Mouse (Mus musculus): Measurements from ENCODE around the gene Leng8. TPM values are rescaled to one million over a fixed set of nuclear protein-coding genes. Genes with fewer than 3 reads are reported as not detected.

Leng8 gene
- polyA plus RNA-seq, 2 experiments = 45.8 to 365 TPM

DNA sequence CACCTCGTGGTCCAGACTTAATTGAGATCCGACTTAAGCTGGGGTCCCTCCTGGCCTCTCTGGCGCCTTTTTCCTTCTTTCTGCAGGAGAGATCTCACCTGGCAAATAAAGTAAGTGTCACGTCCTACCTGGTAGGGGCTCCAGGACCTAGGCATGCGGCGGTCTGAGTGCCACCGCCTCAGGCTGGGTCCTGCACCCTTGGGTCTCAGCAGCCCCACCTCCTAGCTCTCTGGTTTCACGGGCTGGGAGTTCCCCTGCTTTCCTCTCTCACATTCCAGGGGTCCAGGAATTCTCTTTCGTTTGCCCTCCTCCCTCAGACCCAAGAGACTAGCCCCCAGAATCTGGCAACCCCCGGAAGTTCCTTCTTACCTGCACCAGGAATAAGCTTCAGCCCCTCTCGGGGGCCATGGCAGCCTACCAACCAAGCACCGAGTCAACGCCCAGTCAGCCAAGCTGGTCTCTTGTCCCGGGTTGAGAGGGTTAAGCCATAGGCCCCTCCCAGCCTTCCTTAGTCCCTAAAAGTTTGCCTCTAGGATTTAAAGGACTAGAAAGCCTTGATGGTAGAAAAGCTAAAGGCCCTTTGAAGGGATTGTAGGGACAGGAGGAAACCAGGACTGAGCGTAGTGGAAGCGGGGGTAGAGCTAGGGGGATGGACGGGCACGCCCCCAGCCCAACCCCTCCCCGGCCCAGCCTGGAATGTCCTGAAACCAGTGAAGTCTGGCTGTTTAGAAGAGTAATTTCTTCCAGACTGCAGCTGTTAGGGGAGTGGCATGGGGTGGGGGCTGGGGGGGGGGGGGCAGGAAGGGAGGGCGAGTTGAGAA lies 27.5 kb downstream of the Leng8 start, which contains the start of gene Cdc42ep5:
Gene Cdc42ep5, minus strand, starts transcription at position 771 of the 821 bp plus-strand sequence.
- Histone ChIP-seq H3K27ac (replicated peaks; ENCODE audit: low read depth, low read length) (peak within 1 kb of the TSS; percentile 87), H3K4me1 (ENCODE audit: control insufficient read depth, insufficient read depth, low read length) (peaks cover 14% of the 10 kb centered on the region), H3K36me3 (ENCODE audit: control insufficient read depth, insufficient read depth, low read length) (peaks cover 3% of the 10 kb centered on the region; the same call in 1 of the 2 replicates), H3K27me3 (ENCODE audit: control insufficient read depth, insufficient read depth, low read length) (no peaks in the 10 kb centered on the region), H3K9ac (ENCODE audit: low read depth, low read length, severe bottlenecking) (peak within 1 kb of the TSS; percentile 65), H3K4me3 (replicated peaks; ENCODE audit: low read length) (peak within 1 kb of the TSS; percentile 66), H3K4me2 (replicated peaks; ENCODE audit: low read depth, low read length, severe bottlenecking) (peak within 1 kb of the TSS; percentile 86), H3K9me3 (ENCODE audit: control insufficient read depth, low read length) (no peaks in the 10 kb centered on the region)
- no peak for TF ChIP-seq POLR2A (IDR thresholded peaks at IDR 0.05; ENCODE audit: borderline replicate concordance, extremely low read depth, insufficient read depth, insufficient read length)
- under 1% methylated on average over 19 of the region's 20 CpGs for WGBS
- DNase-seq (ENCODE audit: low spot score) (peak; percentile 90), ATAC-seq (ENCODE audit: low FRiP score, low read depth) (peak; percentile 95)

DNA sequence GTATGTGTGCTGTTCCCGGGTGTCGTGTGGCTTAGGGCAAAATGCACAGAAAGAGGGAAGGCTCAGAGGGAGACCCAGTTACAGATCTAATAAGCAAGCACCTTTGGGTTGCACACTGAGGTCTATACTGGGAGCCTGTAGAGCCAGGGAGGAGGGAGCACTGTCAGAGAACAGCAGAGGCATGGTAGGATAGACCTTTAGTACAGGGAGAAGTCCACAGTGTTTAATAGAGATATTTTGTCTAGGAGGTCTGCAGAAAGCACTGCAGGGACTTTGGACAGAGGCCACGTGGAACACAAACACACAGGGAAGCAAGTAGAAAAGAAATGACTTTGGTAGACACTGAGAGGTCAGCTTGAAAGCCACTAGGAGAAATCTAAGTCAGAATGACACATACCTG lies 28.4 kb downstream of the Leng8 start:
- Histone ChIP-seq H3K4me1 (ENCODE audit: control insufficient read depth, insufficient read depth, low read length) (peaks cover 14% of the 10 kb centered on the region), H3K36me3 (ENCODE audit: control insufficient read depth, insufficient read depth, low read length) (peaks cover 3% of the 10 kb centered on the region; the same call in 1 of the 2 replicates), H3K9me3 (ENCODE audit: control insufficient read depth, low read length) (no peaks in the 10 kb centered on the region), H3K27me3 (ENCODE audit: control insufficient read depth, insufficient read depth, low read length) (no peaks in the 10 kb centered on the region), H3K4me3 (replicated peaks; ENCODE audit: low read length) (peak overlapping the region; percentile 66), H3K4me2 (replicated peaks; ENCODE audit: low read depth, low read length, severe bottlenecking) (peak overlapping the region; percentile 86), H3K9ac (ENCODE audit: low read depth, low read length, severe bottlenecking) (peak overlapping the region; percentile 28; the same call in 1 of the 2 replicates), H3K27ac (replicated peaks; ENCODE audit: low read depth, low read length) (peak overlapping the region; percentile 87)
- DNase-seq (ENCODE audit: low spot score) (no peak), ATAC-seq (ENCODE audit: low FRiP score, low read depth) (no peak)
- WGBS = 8% methylated on average over 3 of the region's 3 CpGs
- TF ChIP-seq POLR2A (IDR thresholded peaks at IDR 0.05; ENCODE audit: borderline replicate concordance, extremely low read depth, insufficient read depth, insufficient read length) = no peak

DNA sequence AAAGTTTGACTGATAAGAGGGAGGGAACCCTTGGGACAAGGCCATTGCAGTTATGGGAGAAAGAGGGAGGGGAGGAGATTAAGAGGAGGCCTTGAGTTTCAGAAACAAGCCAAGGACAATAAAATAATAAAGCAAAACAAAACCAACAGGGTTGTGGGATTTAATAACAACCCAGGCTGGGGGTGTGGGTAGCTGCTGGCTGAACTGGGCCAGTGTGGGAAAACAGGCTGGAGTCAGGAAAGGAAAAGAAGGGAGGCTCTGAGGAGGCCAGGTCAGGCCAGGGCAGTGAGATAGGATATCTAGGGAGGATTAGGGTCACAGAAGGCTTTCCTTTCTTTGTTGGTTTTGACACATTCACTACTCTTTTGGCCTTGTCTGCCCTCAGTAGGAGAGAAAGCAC lies 30.3 kb downstream of the Leng8 start:
- Histone ChIP-seq H3K4me2 (replicated peaks; ENCODE audit: low read depth, low read length, severe bottlenecking) (no peak overlapping the region), H3K36me3 (ENCODE audit: control insufficient read depth, insufficient read depth, low read length) (no peaks in the 10 kb centered on the region), H3K9me3 (ENCODE audit: control insufficient read depth, low read length) (no peaks in the 10 kb centered on the region), H3K4me3 (replicated peaks; ENCODE audit: low read length) (no peak overlapping the region), H3K4me1 (ENCODE audit: control insufficient read depth, insufficient read depth, low read length) (peaks cover 14% of the 10 kb centered on the region), H3K27ac (replicated peaks; ENCODE audit: low read depth, low read length) (no peak overlapping the region), H3K27me3 (ENCODE audit: control insufficient read depth, insufficient read depth, low read length) (no peaks in the 10 kb centered on the region), H3K9ac (ENCODE audit: low read depth, low read length, severe bottlenecking) (no peak overlapping the region)
- ATAC-seq (ENCODE audit: low FRiP score, low read depth) (no peak), DNase-seq (ENCODE audit: low spot score) (no peak)
- no peak for TF ChIP-seq POLR2A (IDR thresholded peaks at IDR 0.05; ENCODE audit: borderline replicate concordance, extremely low read depth, insufficient read depth, insufficient read length)

DNA sequence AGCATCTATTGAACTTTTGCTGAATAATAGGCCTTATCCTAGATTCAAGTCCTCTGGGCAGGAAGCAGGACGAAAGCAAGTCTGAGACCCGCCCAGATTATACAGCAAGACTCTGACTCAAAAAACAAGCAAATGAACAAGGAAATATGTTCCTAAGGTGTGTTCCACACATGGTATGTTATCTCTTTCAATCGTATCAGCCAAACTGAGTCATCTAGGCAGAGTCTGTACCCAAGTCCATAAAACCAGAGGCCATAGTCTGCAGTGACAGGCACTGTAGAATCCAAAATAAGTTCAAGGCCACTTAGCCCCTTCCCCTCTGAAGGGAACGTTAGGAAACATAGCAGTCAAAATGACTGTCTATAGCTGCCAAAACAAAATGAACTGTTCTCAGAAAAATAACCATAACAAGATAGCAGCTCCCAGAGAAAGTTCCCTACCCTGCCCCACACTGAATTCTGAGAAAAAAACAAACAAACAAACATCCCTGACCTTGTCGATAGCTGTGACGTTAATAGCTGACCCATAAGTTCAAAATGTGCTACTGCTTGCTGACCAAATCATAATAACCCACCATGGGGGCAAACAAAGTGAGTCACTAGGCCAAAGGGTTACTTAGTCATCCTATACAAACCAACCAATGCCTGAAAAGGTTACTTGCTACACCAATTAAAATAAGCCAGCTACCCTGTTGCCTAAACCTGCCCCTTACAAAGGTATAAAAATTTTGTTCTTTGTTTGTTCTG lies 33.5 kb downstream of the Leng8 start:
- Histone ChIP-seq H3K4me2 (replicated peaks; ENCODE audit: low read depth, low read length, severe bottlenecking) (no peak overlapping the region), H3K4me1 (ENCODE audit: control insufficient read depth, insufficient read depth, low read length) (peaks cover 2% of the 10 kb centered on the region), H3K9ac (ENCODE audit: low read depth, low read length, severe bottlenecking) (no peak overlapping the region), H3K27me3 (ENCODE audit: control insufficient read depth, insufficient read depth, low read length) (no peaks in the 10 kb centered on the region), H3K36me3 (ENCODE audit: control insufficient read depth, insufficient read depth, low read length) (no peaks in the 10 kb centered on the region), H3K9me3 (ENCODE audit: control insufficient read depth, low read length) (no peaks in the 10 kb centered on the region), H3K27ac (replicated peaks; ENCODE audit: low read depth, low read length) (no peak overlapping the region), H3K4me3 (replicated peaks; ENCODE audit: low read length) (no peak overlapping the region)
- WGBS = 83% methylated on average over 6 of the region's 6 CpGs
- DNase-seq (ENCODE audit: low spot score) (no peak), ATAC-seq (ENCODE audit: low FRiP score, low read depth) (no peak)
- TF ChIP-seq POLR2A (IDR thresholded peaks at IDR 0.05; ENCODE audit: borderline replicate concordance, extremely low read depth, insufficient read depth, insufficient read length) = no peak

DNA sequence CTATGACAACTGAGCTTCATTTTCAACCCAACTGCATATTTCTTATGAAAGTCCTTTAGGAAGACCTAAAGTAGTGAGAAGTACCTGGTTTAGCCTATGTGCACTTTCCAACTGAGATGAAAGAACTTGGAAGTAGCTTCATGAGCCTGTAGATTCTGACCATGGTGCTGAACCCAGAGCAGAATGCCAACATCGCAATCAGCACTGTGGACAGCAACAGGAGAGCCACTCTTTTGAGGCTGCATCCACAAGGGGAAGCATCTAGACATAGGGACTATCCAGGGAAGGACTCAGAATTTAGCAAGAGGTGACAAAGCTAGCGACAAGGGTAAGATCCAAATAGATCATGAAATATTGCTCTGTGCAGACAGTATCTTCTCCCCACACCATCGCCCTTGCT lies 41.6 kb downstream of the Leng8 start:
- no peaks in the 10 kb centered on the region for H3K9me3 ChIP-seq (ENCODE audit: control insufficient read depth, low read length)
- no peak overlapping the region for H3K4me3 ChIP-seq (replicated peaks; ENCODE audit: low read length)
- no peak for ATAC-seq (ENCODE audit: low FRiP score, low read depth)
- no peak for TF ChIP-seq POLR2A (IDR thresholded peaks at IDR 0.05; ENCODE audit: borderline replicate concordance, extremely low read depth, insufficient read depth, insufficient read length)
- H3K4me1 ChIP-seq (ENCODE audit: control insufficient read depth, insufficient read depth, low read length) = no peaks in the 10 kb centered on the region
- no peak overlapping the region for H3K27ac ChIP-seq (replicated peaks; ENCODE audit: low read depth, low read length)
- H3K27me3 ChIP-seq (ENCODE audit: control insufficient read depth, insufficient read depth, low read length) = no peaks in the 10 kb centered on the region
- H3K9ac ChIP-seq (ENCODE audit: low read depth, low read length, severe bottlenecking) = no peak overlapping the region
- H3K36me3 ChIP-seq (ENCODE audit: control insufficient read depth, insufficient read depth, low read length) = no peaks in the 10 kb centered on the region
- H3K4me2 ChIP-seq (replicated peaks; ENCODE audit: low read depth, low read length, severe bottlenecking) = no peak overlapping the region
- WGBS = 33% methylated on average over 3 of the region's 3 CpGs
- DNase-seq (ENCODE audit: low spot score) = peak; percentile 57

Other genes starting within 250 kb of the Leng8 start
- gene Gm14548, start 238.9 kb upstream of the Leng8 start, polyA plus RNA-seq (2012; rRNA removed) = 0.05 and 0.14 TPM in 2 replicates
- gene Gm14548, start 238.9 kb upstream of the Leng8 start, polyA plus RNA-seq (2014; fragmentation: Nextera tagmentation; extraction: Ambion mirVana) = 0.23 TPM in 1 of 2 replicates, not detected in the other
- gene Lilra6, start 221.5 kb upstream of the Leng8 start, polyA plus RNA-seq (2012; rRNA removed) = 0.09 and 0.27 TPM in 2 replicates
- gene Lilra6, start 221.5 kb upstream of the Leng8 start, polyA plus RNA-seq (2014; fragmentation: Nextera tagmentation; extraction: Ambion mirVana) = not detected in 2 replicates
- gene Lair1, start 73.8 kb upstream of the Leng8 start, polyA plus RNA-seq (2012; rRNA removed) = 0.40 and 0.59 TPM in 2 replicates
- gene Lair1, start 73.8 kb upstream of the Leng8 start, polyA plus RNA-seq (2014; fragmentation: Nextera tagmentation; extraction: Ambion mirVana) = 0.91 and 1.2 TPM in 2 replicates
- 4.4 and 4.8 TPM in 2 replicates for gene Ttyh1, start 17.6 kb upstream of the Leng8 start, polyA plus RNA-seq (2012; rRNA removed)
- 1.9 and 2.6 TPM in 2 replicates for gene Ttyh1, start 17.6 kb upstream of the Leng8 start, polyA plus RNA-seq (2014; fragmentation: Nextera tagmentation; extraction: Ambion mirVana)
- gene Leng9, start 13.3 kb downstream of the Leng8 start, polyA plus RNA-seq (2012; rRNA removed) = 3.6 and 3.9 TPM in 2 replicates
- 3.4 and 3.9 TPM in 2 replicates for gene Leng9, start 13.3 kb downstream of the Leng8 start, polyA plus RNA-seq (2014; fragmentation: Nextera tagmentation; extraction: Ambion mirVana)
- 79.3 and 96.0 TPM in 2 replicates for gene Cdc42ep5, start 27.8 kb downstream of the Leng8 start, polyA plus RNA-seq (2012; rRNA removed)
- gene Cdc42ep5, start 27.8 kb downstream of the Leng8 start, polyA plus RNA-seq (2014; fragmentation: Nextera tagmentation; extraction: Ambion mirVana) = 83.2 and 89.0 TPM in 2 replicates
- gene Lilra5, start 100.7 kb downstream of the Leng8 start, polyA plus RNA-seq (2012; rRNA removed) = 0.06 TPM in 1 of 2 replicates, not detected in the other
- gene Lilra5, start 100.7 kb downstream of the Leng8 start, polyA plus RNA-seq (2014; fragmentation: Nextera tagmentation; extraction: Ambion mirVana) = 0.10 TPM in 1 of 2 replicates, not detected in the other
- gene Ncr1, start 200.7 kb downstream of the Leng8 start, polyA plus RNA-seq (2012; rRNA removed) = not detected in 2 replicates
- gene Ncr1, start 200.7 kb downstream of the Leng8 start, polyA plus RNA-seq (2014; fragmentation: Nextera tagmentation; extraction: Ambion mirVana) = not detected in 2 replicates

All from limb, embryonic 14.5 days (tissue).